Mouse (Mus musculus) heart, embryonic 15.5 days (tissue): Measurements from ENCODE around the gene Tlx3. TPM values are rescaled to one million over a fixed set of nuclear protein-coding genes. Genes with fewer than 3 reads are reported as not detected.

ENCODE experiments used
- ATAC-seq: fragments of 200-750 bp; cut with Nextera tagmentation; replicated peaks from 2 replicates; pipeline ENCODE4 v1.8.0; 2017; ENCODE audit warnings: low read depth, moderate TSS enrichment; ENCODE audit not compliant: insufficient number of reproducible peaks, insufficient read depth, low FRiP score
- H3K27ac ChIP-seq: fragments of 300-500 bp; sonication (generic); 2 replicates; pipeline ENCODE4 v1.5.1; 2015; ENCODE audit warnings: mild to moderate bottlenecking, inconsistent platforms
- H3K27me3 ChIP-seq: fragments of 300-500 bp; sonication (generic); 2 replicates; pipeline ENCODE4 v1.6.1; 2015; ENCODE audit warnings: inconsistent platforms
- H3K36me3 ChIP-seq: fragments of 300-500 bp; sonication (generic); 2 replicates; pipeline ENCODE4 v1.6.1; 2015; ENCODE audit warnings: mild to moderate bottlenecking, inconsistent platforms
- H3K4me1 ChIP-seq: fragments of 300-500 bp; sonication (generic); replicated peaks from 2 replicates; pipeline ENCODE4 v1.6.1; 2015; ENCODE audit warnings: inconsistent platforms
- H3K4me2 ChIP-seq: fragments of 300-500 bp; sonication (generic); 2 replicates; pipeline ENCODE4 v1.6.1; 2015; ENCODE audit warnings: inconsistent platforms, mild to moderate bottlenecking, moderate library complexity
- H3K4me3 ChIP-seq: fragments of 300-500 bp; sonication (generic); 2 replicates; pipeline ENCODE4 v1.5.1; 2015; ENCODE audit warnings: mild to moderate bottlenecking, inconsistent platforms
- H3K9ac ChIP-seq: fragments of 300-500 bp; sonication (generic); 2 replicates; pipeline ENCODE4 v1.6.1; 2015; ENCODE audit warnings: mild to moderate bottlenecking, inconsistent platforms
- H3K9me3 ChIP-seq: fragments of 300-500 bp; sonication (generic); replicated peaks from 2 replicates; pipeline ENCODE4 v1.6.1; 2016; ENCODE audit warnings: inconsistent platforms
- WGBS: fragments of 180-500 bp; shearing (Covaris S2); methylation state at CpG from one replicate; pipeline ENCODE4 v1.1.7; 2015; ENCODE audit warnings: mixed read lengths; 5-methylcytosine and 5-hydroxymethylcytosine counted together
- polyA plus RNA-seq: library from polyadenylated mRNA; unstranded; fragments of >200 nt; fragmentation: Nextera tagmentation; extraction: Ambion mirVana; gene quantifications from 2 replicates; pipeline ENCODE4 v1.2.1, GENCODE M21; 2015

Tlx3 gene
- polyA plus RNA-seq, 1 experiment from 2014 or later = 0.08 TPM

GRCm38 (mm10) chr11:33162998-33163506, 40.3 kb downstream of the Tlx3 start, which contains the start of gene Npm1:
TSS of gene Npm1 (minus strand) at chr11:33163206.
- Histone ChIP-seq H3K27me3 (0 out of 2 replicates have a peak, but pooled peaks cover 5% of the 10 kb centered on the region), H3K4me3 (peak within 1 kb of the TSS; percentile 87), H3K9ac (peak within 1 kb of the TSS; percentile 91), H3K27ac (peak within 1 kb of the TSS; percentile 93), H3K36me3 (peaks cover 32% of the 10 kb centered on the region), H3K4me2 (peak within 1 kb of the TSS; percentile 79), H3K4me1 (peaks cover 11% of the 10 kb centered on the region), H3K9me3 (no peaks in the 10 kb centered on the region)
- ATAC-seq = peak; percentile 97
- 3% methylated on average over 49 of the region's 49 CpGs for WGBS

DNA sequence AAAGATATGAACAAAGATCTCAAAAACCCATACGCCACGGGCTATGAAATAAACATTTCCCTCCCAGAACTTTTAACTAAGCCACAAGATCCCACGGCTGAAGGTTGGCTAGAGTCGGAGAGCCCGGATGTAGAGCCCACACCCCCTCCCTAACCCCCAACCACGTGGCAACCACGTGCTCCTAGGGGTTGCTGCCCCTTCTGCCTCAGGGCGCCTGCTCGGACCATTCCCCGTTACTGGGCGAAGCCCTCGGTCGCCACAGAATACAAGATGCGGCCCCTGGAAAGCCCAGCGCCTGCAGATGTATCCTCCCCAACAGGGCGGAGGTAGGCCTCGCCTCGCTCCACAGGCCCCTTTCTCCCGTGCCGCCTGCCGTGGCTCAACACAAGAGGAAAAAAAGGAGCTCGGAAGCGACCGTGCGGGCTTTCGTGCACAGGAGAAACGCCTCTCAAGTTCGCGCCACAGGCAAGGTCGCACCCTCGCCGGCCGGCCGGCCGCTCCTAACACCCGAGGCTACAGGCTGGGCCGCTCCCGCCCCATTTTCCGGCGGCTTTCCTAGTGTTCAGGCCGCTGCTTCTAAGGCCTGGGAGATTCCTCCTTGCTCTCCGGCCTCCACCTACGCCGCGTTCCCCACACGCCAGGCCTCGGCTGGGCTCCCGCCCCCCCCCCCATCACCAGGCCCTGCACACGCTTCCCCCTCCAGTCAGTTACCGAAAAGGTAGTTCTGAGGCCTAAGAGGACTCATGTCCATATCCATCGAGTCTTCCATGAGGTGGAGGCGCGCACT, 41.0 kb downstream of the Tlx3 start:
- 2% methylated on average over 52 of the region's 53 CpGs for WGBS
- Histone ChIP-seq H3K27ac (peak overlapping the region; percentile 86), H3K4me3 (peak overlapping the region; percentile 87), H3K36me3 (peaks cover 39% of the 10 kb centered on the region), H3K9ac (peak overlapping the region; percentile 91), H3K27me3 (no peaks in the 10 kb centered on the region), H3K4me2 (peak overlapping the region; percentile 79), H3K4me1 (peaks cover 11% of the 10 kb centered on the region), H3K9me3 (no peaks in the 10 kb centered on the region)
- ATAC-seq = peak; percentile 44

DNA sequence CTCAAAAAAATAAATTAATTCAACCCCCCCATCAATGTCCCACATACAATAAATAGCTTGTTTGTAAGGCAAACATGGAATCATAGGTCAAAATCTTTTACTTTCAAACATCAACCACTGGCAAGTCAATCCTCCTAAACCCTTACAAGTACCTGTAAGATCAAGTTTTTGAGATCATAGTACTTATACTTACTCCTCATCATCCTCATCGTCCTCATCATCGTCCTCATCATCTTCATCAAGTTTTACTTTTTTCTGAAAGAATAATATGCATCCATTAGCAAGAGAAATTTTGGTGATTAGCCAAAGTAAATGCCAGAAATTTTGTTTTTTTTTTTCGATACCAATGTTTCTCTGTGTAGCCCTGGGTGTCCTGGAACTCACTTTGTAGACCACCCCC, 43.6 kb downstream of the Tlx3 start:
- Histone ChIP-seq H3K9ac (no peak overlapping the region), H3K27ac (no peak overlapping the region), H3K4me2 (no peak overlapping the region), H3K36me3 (peaks cover 56% of the 10 kb centered on the region), H3K4me1 (peaks cover 11% of the 10 kb centered on the region), H3K27me3 (no peaks in the 10 kb centered on the region), H3K9me3 (no peaks in the 10 kb centered on the region), H3K4me3 (no peak overlapping the region)
- WGBS = 91% methylated on average over 3 of the region's 3 CpGs
- no peak for ATAC-seq

- Histone ChIP-seq H3K4me3 (no peak overlapping the region), H3K4me2 (no peak overlapping the region), H3K27ac (no peak overlapping the region), H3K36me3 (peaks cover 75% of the 10 kb centered on the region), H3K27me3 (no peaks in the 10 kb centered on the region), H3K9ac (no peak overlapping the region), H3K9me3 (no peaks in the 10 kb centered on the region), H3K4me1 (peaks cover 11% of the 10 kb centered on the region)
- no peak for ATAC-seq
- 77% methylated on average over 2 of the region's 2 CpGs for WGBS
These were observed 45.8 kb downstream of the Tlx3 start for GRCm38 (mm10) chr11:33157453-33158196.

DNA sequence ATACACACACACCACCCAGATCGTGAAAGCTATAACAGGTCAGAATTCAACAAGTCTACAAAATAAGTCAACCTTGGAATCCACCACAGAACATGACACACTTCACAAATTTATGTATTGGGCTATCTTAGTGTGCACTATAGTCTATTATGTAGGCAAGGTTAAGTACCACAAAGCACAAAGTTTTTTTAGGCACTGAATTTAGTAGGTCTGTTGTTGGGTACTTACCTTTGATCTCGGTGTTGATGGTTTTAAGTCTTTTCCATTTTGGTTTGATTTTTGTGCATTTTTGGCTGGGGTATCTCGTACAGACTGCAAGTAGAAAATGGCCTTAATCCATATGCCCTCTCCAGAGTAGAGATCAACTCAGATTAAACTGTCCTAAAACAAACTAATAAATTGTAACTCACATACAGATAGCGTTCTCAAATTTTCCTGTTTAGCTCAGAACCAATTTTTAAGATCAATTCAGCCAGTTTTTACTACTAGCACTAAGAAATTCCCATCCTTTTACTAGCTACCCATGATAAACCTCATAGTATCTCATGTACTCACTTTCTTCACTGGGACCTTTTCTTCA, 46.9 kb downstream of the Tlx3 start:
- Histone ChIP-seq H3K4me2 (no peak overlapping the region), H3K36me3 (peaks cover 85% of the 10 kb centered on the region), H3K9ac (no peak overlapping the region), H3K4me3 (no peak overlapping the region), H3K27me3 (no peaks in the 10 kb centered on the region), H3K4me1 (peaks cover 7% of the 10 kb centered on the region), H3K27ac (no peak overlapping the region), H3K9me3 (no peaks in the 10 kb centered on the region)
- 84% methylated on average over 4 of the region's 4 CpGs for WGBS
- no peak for ATAC-seq

GRCm38 (mm10) chr11:33154459-33154858, 48.9 kb downstream of the Tlx3 start:
- 84% methylated on average over 3 of the region's 3 CpGs for whole genome bisulfite sequencing
- H3K4me2 ChIP-seq = no peak overlapping the region
- no peak for ATAC-seq
- H3K4me3 ChIP-seq = no peak overlapping the region
- no peak overlapping the region for H3K9ac ChIP-seq
- H3K9me3 ChIP-seq = no peaks in the 10 kb centered on the region
- H3K27ac ChIP-seq = no peak overlapping the region
- H3K36me3 ChIP-seq = peaks cover 83% of the 10 kb centered on the region
- H3K4me1 ChIP-seq = no peaks in the 10 kb centered on the region
- no peaks in the 10 kb centered on the region for H3K27me3 ChIP-seq

DNA sequence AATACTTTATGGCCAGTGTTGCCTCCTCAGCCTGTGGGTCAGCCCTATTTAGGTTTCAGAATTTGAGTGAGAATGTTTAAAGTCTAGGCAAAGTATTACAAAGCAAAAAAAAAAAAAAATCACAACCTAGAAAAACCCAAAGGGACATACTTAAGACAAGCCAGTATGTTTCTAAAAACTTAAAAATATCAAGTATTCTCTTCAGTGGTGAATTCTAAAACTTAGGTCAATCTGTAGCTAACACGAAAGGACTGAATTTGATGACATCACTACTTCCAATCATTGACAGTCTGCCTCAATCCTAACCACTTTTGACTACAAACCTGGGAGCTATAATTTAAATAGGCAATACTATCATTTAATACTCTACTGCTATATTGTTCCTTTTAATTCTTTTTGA, 50.4 kb downstream of the Tlx3 start:
- ATAC-seq = no peak

GRCm38 (mm10) chr11:33151780-33152145, 51.6 kb downstream of the Tlx3 start:
- no peak overlapping the region for H3K9ac ChIP-seq
- H3K4me1 ChIP-seq = peaks cover 18% of the 10 kb centered on the region
- H3K27ac ChIP-seq = no peak overlapping the region
- no peak overlapping the region for H3K4me2 ChIP-seq
- peaks cover 5% of the 10 kb centered on the region for H3K27me3 ChIP-seq
- no peaks in the 10 kb centered on the region for H3K9me3 ChIP-seq
- no peak overlapping the region for H3K4me3 ChIP-seq
- peaks cover 62% of the 10 kb centered on the region for H3K36me3 ChIP-seq
- no peak for ATAC-seq
- 76% methylated on average over 4 of the region's 4 CpGs for WGBS

More for the DNA sequence above, 50.4 kb downstream of the Tlx3 start:
- Histone ChIP-seq H3K27ac (no peak overlapping the region), H3K4me2 (no peak overlapping the region), H3K9ac (no peak overlapping the region), H3K4me1 (peaks cover 5% of the 10 kb centered on the region), H3K4me3 (no peak overlapping the region), H3K9me3 (no peaks in the 10 kb centered on the region), H3K36me3 (peaks cover 72% of the 10 kb centered on the region), H3K27me3 (no peaks in the 10 kb centered on the region)
- 88% methylated on average over 1 of the region's 1 CpGs for WGBS

DNA sequence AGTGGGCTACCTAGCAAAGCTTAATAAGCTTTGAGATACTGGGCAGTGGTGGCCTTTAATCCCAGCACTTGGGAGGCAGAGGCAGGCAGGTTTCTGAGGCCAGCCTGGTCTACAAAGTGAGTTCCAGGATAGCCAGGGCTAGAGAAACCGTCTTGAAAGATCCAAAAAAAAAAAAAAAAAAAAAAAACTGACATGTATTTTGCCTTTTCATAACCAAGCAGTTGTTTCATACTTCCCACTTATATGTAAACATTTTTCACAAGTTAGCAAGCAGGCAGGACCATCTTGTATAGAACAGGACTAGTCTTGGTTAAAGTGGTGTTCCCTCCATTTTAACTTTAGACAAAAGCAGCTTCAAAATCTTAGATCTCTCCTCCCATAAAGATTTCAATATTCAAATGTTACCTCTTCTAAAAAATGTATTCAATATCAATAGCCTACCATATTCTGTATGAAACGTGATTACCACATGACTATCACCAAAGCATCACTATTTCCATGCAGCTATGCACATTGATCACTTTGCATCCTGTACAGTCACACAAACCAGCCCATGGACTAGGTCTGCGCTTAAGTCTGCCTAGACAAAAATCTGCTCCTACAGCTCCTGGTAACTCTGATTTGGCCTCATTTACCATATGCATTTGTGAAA, 52.1 kb downstream of the Tlx3 start:
- no peak overlapping the region for H3K9ac ChIP-seq
- no peak for ATAC-seq
- H3K27ac ChIP-seq = no peak overlapping the region
- no peak overlapping the region for H3K4me2 ChIP-seq
- 75% methylated on average over 3 of the region's 3 CpGs for WGBS
- peaks cover 57% of the 10 kb centered on the region for H3K36me3 ChIP-seq
- H3K4me3 ChIP-seq = no peak overlapping the region
- H3K4me1 ChIP-seq = peaks cover 21% of the 10 kb centered on the region
- H3K27me3 ChIP-seq = peaks cover 7% of the 10 kb centered on the region
- H3K9me3 ChIP-seq = no peaks in the 10 kb centered on the region
